Mouse (Mus musculus): ENCODE data around the gene Samd4.

DNA sequence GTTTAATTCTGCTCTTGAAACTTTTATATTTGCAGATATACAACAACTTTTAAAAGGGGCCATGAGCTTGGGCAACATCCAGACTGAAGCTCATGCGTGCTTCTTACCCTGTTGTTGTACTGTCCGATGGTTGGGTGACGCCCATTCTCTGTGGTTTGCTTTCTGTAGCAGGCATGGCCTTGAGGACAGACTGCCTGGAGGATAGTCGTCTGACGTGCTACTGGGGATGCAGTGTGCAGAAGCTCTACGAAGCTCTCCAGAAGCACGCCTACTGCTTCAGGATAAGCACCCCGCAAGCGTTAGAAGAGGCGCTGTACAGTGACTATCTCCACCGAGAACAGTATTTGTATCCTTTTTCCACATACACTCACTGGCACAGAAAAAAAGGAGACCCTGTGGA is 36.9 kb upstream of the Samd4 start:
- TF ChIP-seq CTCF (IDR thresholded peaks at IDR 0.05; ENCODE audit: low read depth, low read length) = no peak
- no peak for TF ChIP-seq TAL1 (conservative IDR thresholded peaks at IDR 0.05; ENCODE audit: low read depth, low read length)

Measured in G1E (cell line).